Mouse (Mus musculus): ENCODE measurements around the gene Tfb1m. TPM values are rescaled to one million over a fixed set of nuclear protein-coding genes. Genes with fewer than 3 reads are reported as not detected.

The Tfb1m gene
- polyA plus RNA-seq, 1 experiment from 2014 or later = 17.0 TPM

- H3K27ac ChIP-seq = no peak overlapping the region
- H3K36me3 ChIP-seq = peaks cover 43% of the 10 kb centered on the region
- no peaks in the 10 kb centered on the region for H3K27me3 ChIP-seq
- no peaks in the 10 kb centered on the region for H3K4me1 ChIP-seq
- H3K9ac ChIP-seq = no peak overlapping the region
- no peak overlapping the region for H3K4me3 ChIP-seq
- ATAC-seq (ENCODE audit: low FRiP score, low read depth) = no peak
- H3K9me3 ChIP-seq = no peaks in the 10 kb centered on the region
- 77% methylated on average over 12 of the region's 12 CpGs for WGBS
- no peak overlapping the region for H3K4me2 ChIP-seq (replicated peaks)
Observed at GRCm38 (mm10) chr17:3487721-3488601, 69.6 kb downstream of the Tfb1m start.

DNA sequence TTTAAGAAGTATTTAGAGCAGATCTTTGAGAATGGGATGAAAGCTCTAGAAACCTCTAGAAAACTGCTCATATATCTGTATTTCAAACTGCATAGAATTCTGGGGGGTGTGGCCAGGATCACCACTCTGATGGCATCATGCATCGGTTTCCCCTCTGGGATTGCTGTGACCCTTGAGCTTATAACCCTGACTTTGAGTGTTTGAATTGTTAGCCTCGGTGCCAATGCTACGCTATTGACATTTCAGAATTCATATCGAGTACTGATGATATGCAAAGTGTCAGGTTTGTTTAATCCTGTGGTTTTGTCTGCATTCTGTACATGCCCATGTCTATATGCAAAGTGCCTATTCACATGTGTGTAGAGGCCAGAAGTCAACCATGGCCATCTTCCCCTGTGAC is 70.4 kb downstream of the Tfb1m start:
- Histone ChIP-seq H3K27ac (no peak overlapping the region), H3K9ac (no peak overlapping the region), H3K4me2 (replicated peaks) (no peak overlapping the region), H3K4me1 (no peaks in the 10 kb centered on the region), H3K27me3 (no peaks in the 10 kb centered on the region), H3K36me3 (peaks cover 46% of the 10 kb centered on the region), H3K9me3 (no peaks in the 10 kb centered on the region), H3K4me3 (no peak overlapping the region)
- no peak for ATAC-seq (ENCODE audit: low FRiP score, low read depth)
- WGBS = 90% methylated on average over 4 of the region's 4 CpGs

GRCm38 (mm10) chr17:3485851-3486250 is 71.7 kb downstream of the Tfb1m start:
- H3K27me3 ChIP-seq = no peaks in the 10 kb centered on the region
- peaks cover 57% of the 10 kb centered on the region for H3K36me3 ChIP-seq
- no peaks in the 10 kb centered on the region for H3K4me1 ChIP-seq
- no peak for ATAC-seq (ENCODE audit: low FRiP score, low read depth)
- no peak overlapping the region for H3K9ac ChIP-seq
- whole genome bisulfite sequencing = 73% methylated on average over 7 of the region's 7 CpGs
- no peak overlapping the region for H3K27ac ChIP-seq
- H3K4me2 ChIP-seq (replicated peaks) = no peak overlapping the region
- H3K9me3 ChIP-seq = no peaks in the 10 kb centered on the region
- no peak overlapping the region for H3K4me3 ChIP-seq

GRCm38 (mm10) chr17:3483091-3483490 is 74.5 kb downstream of the Tfb1m start:
- Histone ChIP-seq H3K9ac (no peak overlapping the region), H3K4me3 (no peak overlapping the region), H3K9me3 (no peaks in the 10 kb centered on the region; the same call in 1 of the 2 replicates), H3K4me1 (no peaks in the 10 kb centered on the region), H3K4me2 (replicated peaks) (no peak overlapping the region), H3K36me3 (peaks cover 66% of the 10 kb centered on the region), H3K27ac (no peak overlapping the region), H3K27me3 (no peaks in the 10 kb centered on the region)
- no peak for ATAC-seq (ENCODE audit: low FRiP score, low read depth)
- 84% methylated on average over 8 of the region's 8 CpGs for WGBS

DNA sequence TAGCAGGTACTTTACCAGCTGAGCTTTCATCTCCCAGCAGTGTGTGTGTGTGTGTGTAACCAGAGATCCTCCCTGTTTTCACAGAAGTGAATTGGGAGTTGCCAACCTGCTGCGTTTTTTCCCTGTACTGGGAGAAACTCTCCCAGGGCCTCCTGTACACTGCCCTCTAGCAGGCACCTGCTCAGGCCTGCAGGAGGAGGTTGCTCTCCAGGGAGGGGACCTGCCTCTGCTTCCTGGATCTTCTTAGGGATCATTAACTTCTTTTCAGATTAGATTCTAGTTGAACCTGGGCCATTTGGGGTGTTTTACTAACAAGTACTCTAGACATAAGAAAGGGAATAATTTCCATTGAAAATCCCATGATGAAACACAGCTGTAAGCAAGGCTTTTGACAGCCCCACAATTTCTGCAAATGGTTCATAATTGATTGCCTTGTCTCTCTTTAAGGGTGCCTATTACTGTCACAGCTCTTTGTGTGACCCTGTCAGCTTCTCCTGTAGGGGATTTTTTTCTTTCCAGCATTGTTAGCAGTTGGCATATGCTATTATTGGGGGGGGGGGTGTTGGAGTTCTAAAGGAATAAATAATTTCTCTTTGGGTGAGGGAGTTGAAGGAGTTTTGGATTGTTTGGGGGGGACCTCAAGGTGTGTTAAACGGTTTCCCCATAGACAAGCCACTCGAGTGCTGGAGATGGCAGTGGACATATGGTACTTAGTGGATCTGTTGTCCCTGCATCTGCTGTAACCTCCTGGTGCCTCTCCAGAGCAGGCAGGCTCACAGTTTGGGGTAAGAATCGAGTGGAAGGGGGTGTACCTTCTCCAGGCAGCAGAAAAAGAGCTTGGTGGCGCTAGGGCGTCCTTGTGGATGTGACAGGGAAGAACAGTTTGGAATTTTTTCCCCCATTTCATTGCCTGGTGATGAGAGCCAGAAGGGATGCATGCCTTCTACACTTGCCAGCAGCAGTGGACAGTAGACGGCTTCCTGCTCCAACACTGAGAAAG is 75.7 kb downstream of the Tfb1m start:
- no peak overlapping the region for H3K4me2 ChIP-seq (replicated peaks)
- WGBS = 61% methylated on average over 7 of the region's 7 CpGs
- no peaks in the 10 kb centered on the region; the same call in 1 of the 2 replicates for H3K9me3 ChIP-seq
- no peak overlapping the region for H3K4me3 ChIP-seq
- no peaks in the 10 kb centered on the region for H3K4me1 ChIP-seq
- ATAC-seq (ENCODE audit: low FRiP score, low read depth) = no peak
- H3K27me3 ChIP-seq = no peaks in the 10 kb centered on the region
- H3K36me3 ChIP-seq = peaks cover 72% of the 10 kb centered on the region
- H3K9ac ChIP-seq = no peak overlapping the region
- no peak overlapping the region for H3K27ac ChIP-seq

DNA sequence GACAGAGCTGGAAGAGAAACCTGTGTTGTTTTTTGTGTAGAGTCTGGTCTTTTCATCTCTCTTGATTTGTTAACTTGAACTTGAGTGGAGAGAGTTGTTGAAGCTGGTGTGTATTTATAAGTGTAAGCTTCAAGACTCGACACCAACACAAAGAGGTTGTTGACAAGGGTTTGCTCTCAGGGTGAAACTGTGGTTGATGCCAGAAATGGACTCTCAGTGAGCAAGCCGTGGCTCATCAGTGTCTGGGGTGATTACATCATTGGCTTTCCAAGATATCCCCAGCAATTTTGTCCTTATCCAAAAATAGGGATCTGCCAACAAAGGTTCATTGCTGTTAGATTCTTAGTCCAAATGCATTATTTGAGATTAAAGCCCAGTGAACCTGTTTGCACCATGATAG is 81.0 kb downstream of the Tfb1m start:
- no peaks in the 10 kb centered on the region for H3K27me3 ChIP-seq
- no peak overlapping the region for H3K4me3 ChIP-seq
- no peak for ATAC-seq (ENCODE audit: low FRiP score, low read depth)
- H3K9ac ChIP-seq = no peak overlapping the region
- no peak overlapping the region for H3K4me2 ChIP-seq (replicated peaks)
- H3K9me3 ChIP-seq = no peaks in the 10 kb centered on the region; the same call in 1 of the 2 replicates
- WGBS = 72% methylated on average over 2 of the region's 2 CpGs
- H3K36me3 ChIP-seq = peaks cover 59% of the 10 kb centered on the region
- no peaks in the 10 kb centered on the region for H3K4me1 ChIP-seq
- no peak overlapping the region for H3K27ac ChIP-seq

DNA sequence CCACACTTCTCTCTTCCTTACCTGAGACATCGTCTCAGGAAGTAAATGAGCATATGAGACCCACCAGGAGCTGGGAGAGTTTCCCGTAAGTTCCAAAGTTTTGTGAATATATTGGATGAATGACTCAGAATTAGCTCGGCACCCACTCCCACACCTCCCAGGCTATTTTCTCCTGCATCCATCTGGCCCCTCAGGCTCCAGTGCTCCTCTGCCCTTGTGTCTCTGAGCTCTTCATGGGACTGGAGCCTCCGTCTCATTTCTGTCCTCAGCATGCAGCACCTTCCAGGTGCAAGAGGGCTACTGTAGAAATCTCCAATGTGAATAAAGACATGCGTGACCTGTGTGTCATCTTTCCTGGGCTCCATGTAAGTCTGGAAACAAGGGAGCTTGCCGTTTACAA is 85.6 kb downstream of the Tfb1m start:
- no peak overlapping the region for H3K9ac ChIP-seq
- 88% methylated on average over 6 of the region's 6 CpGs for WGBS
- H3K27ac ChIP-seq = no peak overlapping the region
- no peak overlapping the region for H3K4me2 ChIP-seq (replicated peaks)
- ATAC-seq (ENCODE audit: low FRiP score, low read depth) = no peak
- no peaks in the 10 kb centered on the region for H3K9me3 ChIP-seq
- H3K27me3 ChIP-seq = no peaks in the 10 kb centered on the region
- no peaks in the 10 kb centered on the region for H3K4me1 ChIP-seq
- H3K36me3 ChIP-seq = peaks cover 42% of the 10 kb centered on the region
- H3K4me3 ChIP-seq = no peak overlapping the region

Other genes starting within 250 kb of the Tfb1m start
- 25.7 and 29.3 TPM in 2 replicates for gene Tiam2, start 231.2 kb downstream of the Tfb1m start, polyA plus RNA-seq (2015; fragmentation: Nextera tagmentation; extraction: Ambion mirVana)
- gene Cldn20, start 25.2 kb downstream of the Tfb1m start, polyA plus RNA-seq (2015; fragmentation: Nextera tagmentation; extraction: Ambion mirVana) = 0.47 TPM in 1 of 2 replicates, not detected in the other
- gene Nox3, start 138.5 kb upstream of the Tfb1m start, polyA plus RNA-seq (2015; fragmentation: Nextera tagmentation; extraction: Ambion mirVana) = not detected in 2 replicates